Mouse (Mus musculus): ENCODE measurements around the gene Ttc7. TPM values are rescaled to one million over a fixed set of nuclear protein-coding genes. Genes with fewer than 3 reads are reported as not detected.

The Ttc7 gene
- total and polyA plus RNA-seq, 3 experiments: 22.8 to 42.4 TPM; not detected in 1

DNA sequence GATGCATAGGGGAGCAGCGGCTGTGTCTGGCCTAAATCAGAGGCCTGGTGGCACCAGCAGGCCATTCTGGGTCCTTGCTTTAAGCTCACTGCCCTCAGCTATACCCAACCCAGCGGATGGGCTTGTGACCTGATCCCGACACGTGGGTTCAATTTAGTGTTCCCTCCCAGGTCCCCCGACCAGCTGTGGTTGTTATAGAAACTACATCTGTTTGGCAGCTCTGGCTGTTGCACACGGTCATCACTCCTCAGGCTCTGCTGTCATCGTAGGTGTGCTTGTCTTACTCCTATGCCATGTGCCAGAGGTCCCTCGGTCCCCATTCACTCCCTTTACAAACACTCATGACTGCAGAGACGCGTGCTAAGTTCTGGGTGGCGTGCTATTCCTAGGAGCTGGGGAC lies 44.9 kb upstream of the Ttc7 start:
- H3K27me3 ChIP-seq (ENCODE audit: control insufficient read depth in 1 of 2, insufficient read depth in 2 of 2, low read length in 2 of 2): no peaks in the 10 kb centered on the region
- no peak overlapping the region for H3K4me3 ChIP-seq (ENCODE audit: control insufficient read depth in 1 of 2, insufficient read depth in 1 of 2, low read depth in 2 of 2, low read length in 2 of 2)
- DNase-seq (ENCODE audit: low read depth, low spot score): no peak
- H3K79me2 ChIP-seq (ENCODE audit: control insufficient read depth, insufficient read depth, low read length, poor library complexity): no peaks in the 10 kb centered on the region
- no peaks in the 10 kb centered on the region for H3K36me3 ChIP-seq (ENCODE audit: control insufficient read depth in 1 of 2, insufficient read depth in 2 of 2, low read length in 2 of 2)
- no peaks in the 10 kb centered on the region for H3K9me3 ChIP-seq (replicated peaks; ENCODE audit: insufficient read depth, low read length)
- TF ChIP-seq ZKSCAN1 (IDR thresholded peaks at IDR 0.05; ENCODE audit: low read depth, low read length) (no peak), E2F4 (IDR thresholded peaks at IDR 0.05; ENCODE audit: borderline replicate concordance, low read depth, low read length) (no peak), MAX (IDR thresholded peaks at IDR 0.05; ENCODE audit: low read length) (no peak), JUND (IDR thresholded peaks at IDR 0.05; ENCODE audit: low read depth, low read length) (no peak), UBTF (IDR thresholded peaks at IDR 0.05; ENCODE audit: borderline replicate concordance, insufficient read depth, low read depth, low read length) (no peak), MAFK (IDR thresholded peaks at IDR 0.05; ENCODE audit: borderline replicate concordance, low read depth, low read length) (no peak), HCFC1 (IDR thresholded peaks at IDR 0.05; ENCODE audit: low read depth, low read length) (no peak), SIN3A (IDR thresholded peaks at IDR 0.05; ENCODE audit: low read length) (no peak), USF1 (IDR thresholded peaks at IDR 0.05; ENCODE audit: low read depth, low read length) (no peak), SMC3 (IDR thresholded peaks at IDR 0.05; ENCODE audit: low read depth, low read length) (no peak), MEF2A (IDR thresholded peaks at IDR 0.05; ENCODE audit: extremely low read depth, insufficient replicate concordance, low read depth, low read length, poor library complexity, severe bottlenecking) (no peak), BHLHE40 (IDR thresholded peaks at IDR 0.05; ENCODE audit: borderline replicate concordance, low read depth, low read length) (no peak), CHD2 (IDR thresholded peaks at IDR 0.05; ENCODE audit: low read length) (no peak), TAL1 (IDR thresholded peaks at IDR 0.05; ENCODE audit: low read length) (no peak), ZMIZ1 (IDR thresholded peaks at IDR 0.05; ENCODE audit: low read depth, low read length) (no peak), TBP (IDR thresholded peaks at IDR 0.05; ENCODE audit: low read depth, low read length) (no peak), EP300 (IDR thresholded peaks at IDR 0.05; ENCODE audit: low read depth in 1 of 2, low read length in 2 of 2) (no peak), TCF12 (IDR thresholded peaks at IDR 0.05; ENCODE audit: low read depth, low read length) (no peak), ELF1 (IDR thresholded peaks at IDR 0.05; ENCODE audit: low read depth, low read length) (no peak)
- no peak overlapping the region for H3K9ac ChIP-seq (ENCODE audit: control insufficient read depth, low read depth, low read length, poor library complexity, severe bottlenecking)
- H3K4me1 ChIP-seq (ENCODE audit: control insufficient read depth in 1 of 2, insufficient read depth in 2 of 2, low read length in 2 of 2): no peaks in the 10 kb centered on the region
- H3K27ac ChIP-seq (ENCODE audit: control insufficient read depth, low read depth, low read length): no peak overlapping the region

DNA sequence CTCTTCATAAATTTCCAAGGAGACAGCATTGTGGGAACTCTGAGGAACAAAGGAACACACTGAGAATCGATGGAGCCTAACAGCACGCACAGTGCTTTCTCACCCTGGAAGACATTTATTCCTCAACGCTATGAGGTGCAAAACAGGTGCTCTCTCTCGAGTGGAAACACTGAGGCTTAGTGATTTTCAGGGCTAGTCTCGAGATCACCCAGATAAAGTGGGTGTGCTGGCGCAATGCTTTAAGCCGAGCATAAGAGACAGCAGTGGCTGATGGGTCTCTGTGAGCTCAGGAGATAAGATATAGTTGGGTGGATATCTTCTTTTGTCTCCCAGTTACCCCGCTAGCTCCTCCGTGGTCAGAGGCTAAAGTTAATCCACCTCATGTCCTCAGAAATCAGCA lies 36.6 kb upstream of the Ttc7 start:
- peak; percentile 14 for DNase-seq (ENCODE audit: low read depth, low spot score)
- Histone ChIP-seq H3K27me3 (ENCODE audit: control insufficient read depth in 1 of 2, insufficient read depth in 2 of 2, low read length in 2 of 2) (no peaks in the 10 kb centered on the region; a peak in 1 of 4 replicates), H3K9me3 (replicated peaks; ENCODE audit: insufficient read depth, low read length) (no peaks in the 10 kb centered on the region), H3K36me3 (ENCODE audit: control insufficient read depth in 1 of 2, insufficient read depth in 2 of 2, low read length in 2 of 2) (peaks cover 0 to 2% of the 10 kb centered on the region in 2 experiments; a peak in 1 of 4 replicates), H3K79me2 (ENCODE audit: control insufficient read depth, insufficient read depth, low read length, poor library complexity) (no peaks in the 10 kb centered on the region), H3K4me1 (ENCODE audit: control insufficient read depth in 1 of 2, insufficient read depth in 2 of 2, low read length in 2 of 2) (no peaks in the 10 kb centered on the region), H3K27ac (ENCODE audit: control insufficient read depth, low read depth, low read length) (no peak overlapping the region), H3K4me3 (ENCODE audit: control insufficient read depth in 1 of 2, insufficient read depth in 1 of 2, low read depth in 2 of 2, low read length in 2 of 2) (no peak overlapping the region), H3K9ac (ENCODE audit: control insufficient read depth, low read depth, low read length, poor library complexity, severe bottlenecking) (no peak overlapping the region)
- TF ChIP-seq USF1 (IDR thresholded peaks at IDR 0.05; ENCODE audit: low read depth, low read length) (no peak), GATA1 (IDR thresholded peaks at IDR 0.05; ENCODE audit: low read depth, low read length) (peak; percentile 19; the same call in 1 of the 2 replicates), HCFC1 (IDR thresholded peaks at IDR 0.05; ENCODE audit: low read depth, low read length) (no peak)

All from MEL (cell line).